ENCODE assay signal across 25 mouse cellular contexts in genomic region chr11:101828718-101829117, GRCm38 (mm10). TPM values are rescaled to one million over a fixed set of nuclear protein-coding genes. Genes with fewer than 3 reads are reported as not detected.
DNase-seq lines count a peak whose midpoint lies in the region; ATAC-seq and TF ChIP-seq lines count a peak whose summit lies in the region.
"Had no signal": no experiment of that assay in that cellular context is flagged by ENCODE, and none has a peak within 500 bp of the region (broad histone marks: within the 10 kb centered on the region; RNA-seq: fewer than 3 reads in every experiment).

No protein-coding gene starts in this region.

- H3K9me3 ChIP-seq in heart, embryonic 13.5 days, result no peaks in the 10 kb centered on the region
- no peaks in the 10 kb centered on the region for H3K9me3 ChIP-seq in limb, embryonic 14.5 days (ENCODE audit: control insufficient read depth, low read length)
- no peaks in the 10 kb centered on the region for H3K9me3 ChIP-seq in limb, embryonic 10.5 days (replicated peaks)
- no peaks in the 10 kb centered on the region for H3K9me3 ChIP-seq in forebrain, embryonic 13.5 days (replicated peaks)
- H3K9me3 ChIP-seq: embryonic facial prominence, embryonic 10.5 days; embryonic facial prominence, embryonic 12.5 days; forebrain, embryonic 10.5 days; forebrain, embryonic 12.5 days; forebrain, embryonic 15.5 days; G1E had no signal

- no peaks in the 10 kb centered on the region for H3K27me3 ChIP-seq in heart, embryonic 13.5 days (replicated peaks)
- no peaks in the 10 kb centered on the region for H3K27me3 ChIP-seq in limb, embryonic 14.5 days (ENCODE audit: control insufficient read depth, insufficient read depth, low read length)
- no peaks in the 10 kb centered on the region for H3K27me3 ChIP-seq in limb, embryonic 10.5 days (ENCODE audit: low read depth, poor library complexity, severe bottlenecking)
- H3K27me3 ChIP-seq in forebrain, embryonic 13.5 days, result no peaks in the 10 kb centered on the region
- H3K27me3 ChIP-seq: embryonic facial prominence, embryonic 12.5 days; forebrain, embryonic 12.5 days; forebrain, embryonic 15.5 days; Patski had no signal

- H3K4me2 ChIP-seq in heart, embryonic 13.5 days, result no peak overlapping the region
- H3K4me2 ChIP-seq in limb, embryonic 14.5 days (replicated peaks; ENCODE audit: low read depth, low read length, severe bottlenecking), result no peak overlapping the region
- H3K4me2 ChIP-seq in forebrain, embryonic 13.5 days, result no peak overlapping the region
- H3K4me2 ChIP-seq: embryonic facial prominence, embryonic 12.5 days; forebrain, embryonic 12.5 days; forebrain, embryonic 15.5 days had no signal

- H3K9ac ChIP-seq in heart, embryonic 13.5 days, result no peak overlapping the region
- no peak overlapping the region for H3K9ac ChIP-seq in limb, embryonic 14.5 days (ENCODE audit: low read depth, low read length, severe bottlenecking)
- H3K9ac ChIP-seq in forebrain, embryonic 13.5 days, result no peak overlapping the region
- H3K9ac ChIP-seq: embryonic facial prominence, embryonic 12.5 days; forebrain, embryonic 12.5 days; forebrain, embryonic 15.5 days; forebrain, postnatal 0 days had no signal

- H3K4me1 ChIP-seq in heart, embryonic 13.5 days, result peaks cover 37% of the 10 kb centered on the region
- peaks cover 21% of the 10 kb centered on the region for H3K4me1 ChIP-seq in limb, embryonic 14.5 days (ENCODE audit: control insufficient read depth, insufficient read depth, low read length)
- peaks cover 33% of the 10 kb centered on the region for H3K4me1 ChIP-seq in limb, embryonic 10.5 days
- H3K4me1 ChIP-seq in forebrain, embryonic 13.5 days, result peaks cover 7% of the 10 kb centered on the region; the same call in 1 of the 2 replicates

- 76% methylated on average over 4 of the region's 4 CpGs for WGBS in heart, embryonic 13.5 days
- 92% methylated on average over 4 of the region's 4 CpGs for WGBS in limb, embryonic 14.5 days
- WGBS in limb, embryonic 10.5 days, result 91% methylated on average over 4 of the region's 4 CpGs
- 90% methylated on average over 4 of the region's 4 CpGs for WGBS in forebrain, embryonic 13.5 days

- H3K36me3 ChIP-seq in heart, embryonic 13.5 days, result no peaks in the 10 kb centered on the region
- H3K36me3 ChIP-seq in limb, embryonic 14.5 days (ENCODE audit: control insufficient read depth, insufficient read depth, low read length), result no peaks in the 10 kb centered on the region
- no peaks in the 10 kb centered on the region for H3K36me3 ChIP-seq in limb, embryonic 10.5 days
- H3K36me3 ChIP-seq in forebrain, embryonic 13.5 days (ENCODE audit: poor library complexity, severe bottlenecking), result no peaks in the 10 kb centered on the region
- H3K36me3 ChIP-seq: embryonic facial prominence, embryonic 10.5 days; embryonic facial prominence, embryonic 12.5 days; forebrain, embryonic 10.5 days; forebrain, embryonic 12.5 days; forebrain, embryonic 15.5 days; G1E had no signal

- no peak for TF ChIP-seq POLR2A in limb, embryonic 14.5 days (IDR thresholded peaks at IDR 0.05; ENCODE audit: borderline replicate concordance, extremely low read depth, insufficient read depth, insufficient read length)

- H3K27ac ChIP-seq in heart, embryonic 13.5 days (replicated peaks), result peak overlapping the region; percentile 88; the same call in 1 of the 2 replicates
- H3K27ac ChIP-seq in limb, embryonic 14.5 days (replicated peaks; ENCODE audit: low read depth, low read length), result 0 out of 2 replicates have a peak overlapping the region, but pooled peaks have one; percentile 19
- no peak overlapping the region; the same call in 1 of the 2 replicates for H3K27ac ChIP-seq in limb, embryonic 10.5 days
- no peak overlapping the region for H3K27ac ChIP-seq in forebrain, embryonic 13.5 days
- H3K27ac ChIP-seq: forebrain, embryonic 12.5 days; forebrain, embryonic 15.5 days had no signal

- H3K4me3 ChIP-seq in heart, embryonic 13.5 days, result no peak overlapping the region
- H3K4me3 ChIP-seq in limb, embryonic 14.5 days (replicated peaks; ENCODE audit: low read length), result no peak overlapping the region
- no peak overlapping the region for H3K4me3 ChIP-seq in limb, embryonic 10.5 days
- no peak overlapping the region for H3K4me3 ChIP-seq in forebrain, embryonic 13.5 days
- H3K4me3 ChIP-seq: embryonic facial prominence, embryonic 10.5 days; embryonic facial prominence, embryonic 12.5 days; erythroblast, embryonic 14.5 days; forebrain, embryonic 10.5 days; forebrain, embryonic 12.5 days; forebrain, embryonic 15.5 days had no signal

- intact Hi-C loops in heart, postnatal 14 days (cut with DNase I), result no loop called here

- DNase-seq in heart, postnatal 14 days, result no peak
- DNase-seq in limb, embryonic 14.5 days (ENCODE audit: low spot score), result no peak
- DNase-seq in limb, embryonic 10.5 days (ENCODE audit: low spot score), result no peak
- DNase-seq: adrenal gland, adult 8-10 months; adrenal gland, postnatal 14 days; adrenal gland, postnatal 36 days; B cell, adult 2 months; cerebellum, adult 11-12 months; cerebellum, adult 2 months; cerebellum, adult 9-10 months; cerebellum, postnatal 10 days; cerebellum, postnatal 25 days; forebrain, postnatal 0 days had no signal

- ATAC-seq in heart, embryonic 13.5 days (ENCODE audit: extremely low read depth, insufficient number of reproducible peaks, low FRiP score, low TSS enrichment), result no peak
- no peak for ATAC-seq in limb, embryonic 14.5 days (ENCODE audit: low FRiP score, low read depth)
- no peak for ATAC-seq in forebrain, embryonic 13.5 days
- ATAC-seq: activated CD4-positive, CD25-positive, alpha-beta regulatory T cell, adult 4 months; CD4-positive, CD25-positive, alpha-beta regulatory T cell, adult 4 months; forebrain, embryonic 15.5 days; forebrain, postnatal 0 days; Patski had no signal

RNA-seq across cellular contexts. Expression of gene Etv4, which starts 43.5 kb away (rescaled TPM):
- 8.2 and 9.5 TPM in 2 replicates for polyA plus RNA-seq in heart, embryonic 13.5 days (2015; fragmentation: Nextera tagmentation; extraction: Ambion mirVana)
- total RNA-seq in heart, postnatal 14 days (2021), result 1 to 10 TPM; 1.0 to 1.3 TPM
- polyA plus RNA-seq in limb, embryonic 14.5 days (2012; rRNA removed), result 24.2 and 31.6 TPM in 2 replicates
- 9.4 and 11.7 TPM in 2 replicates for polyA plus RNA-seq in limb, embryonic 14.5 days (2014; fragmentation: Nextera tagmentation; extraction: Ambion mirVana)
- polyA plus RNA-seq in limb, embryonic 10.5 days (2016; fragmentation: Nextera tagmentation; extraction: Ambion mirVana), result 37.8 and 48.3 TPM in 2 replicates
- 2.4 and 3.3 TPM in 2 replicates for polyA plus RNA-seq in forebrain, embryonic 13.5 days (2015; fragmentation: Nextera tagmentation; extraction: Ambion mirVana)
- polyA plus RNA-seq: CD4-positive, CD25-positive, alpha-beta regulatory T cell, adult 4 months; erythroblast, embryonic 14.5 days had no signal

Comparison
In these comparisons a context has a peak if more than half of its experiments do, and no peak if none do; other contexts are left out.
1. H3K27ac ChIP-seq: peak in heart, embryonic 13.5 days (single experiment) and limb, embryonic 14.5 days (single experiment); none in limb, embryonic 10.5 days (single experiment) and forebrain, embryonic 13.5 days (single experiment).